Mouse (Mus musculus): ENCODE data around the gene Coq8a. TPM values are rescaled to one million over a fixed set of nuclear protein-coding genes. Genes with fewer than 3 reads are reported as not detected.

Coq8a gene
- total RNA-seq, 2 experiments from 2014 or later, result 8.4 to 22.3 TPM

- ATAC-seq (replicated peaks; ENCODE audit: low FRiP score, low TSS enrichment, poor library complexity, severe bottlenecking), result no peak
Measured at GRCm38 (mm10) chr1:180140970-180141369, 58.4 kb downstream of the Coq8a start.

GRCm38 (mm10) chr1:180139158-180139557, 60.2 kb downstream of the Coq8a start:
- ATAC-seq (replicated peaks; ENCODE audit: low FRiP score, low TSS enrichment, poor library complexity, severe bottlenecking), result no peak

GRCm38 (mm10) chr1:180132187-180132586, 67.2 kb downstream of the Coq8a start:
- no peak for ATAC-seq (replicated peaks; ENCODE audit: low FRiP score, low TSS enrichment, poor library complexity, severe bottlenecking)

DNA sequence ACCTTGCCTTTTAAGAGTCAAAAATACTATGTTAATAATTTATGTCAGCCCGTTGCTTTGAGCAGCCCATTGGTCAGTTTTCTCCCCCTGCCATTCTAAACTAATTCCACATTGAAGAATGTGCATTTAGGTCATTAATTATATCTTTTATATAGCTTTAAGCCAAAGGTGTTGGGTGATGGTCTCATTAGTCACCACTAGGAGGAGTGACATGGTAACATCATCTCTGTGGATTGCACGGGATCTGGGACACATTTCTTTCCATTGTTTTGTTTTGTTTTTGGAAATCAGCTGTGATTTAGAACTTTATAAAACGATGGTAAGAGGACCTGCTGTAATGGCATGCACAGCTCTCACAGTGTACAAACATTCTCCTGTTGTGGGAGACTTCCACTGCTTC, 68.0 kb downstream of the Coq8a start:
- ATAC-seq (replicated peaks; ENCODE audit: low FRiP score, low TSS enrichment, poor library complexity, severe bottlenecking), result 0 out of 2 replicates have a peak, but pooled peaks have one; percentile 61

DNA sequence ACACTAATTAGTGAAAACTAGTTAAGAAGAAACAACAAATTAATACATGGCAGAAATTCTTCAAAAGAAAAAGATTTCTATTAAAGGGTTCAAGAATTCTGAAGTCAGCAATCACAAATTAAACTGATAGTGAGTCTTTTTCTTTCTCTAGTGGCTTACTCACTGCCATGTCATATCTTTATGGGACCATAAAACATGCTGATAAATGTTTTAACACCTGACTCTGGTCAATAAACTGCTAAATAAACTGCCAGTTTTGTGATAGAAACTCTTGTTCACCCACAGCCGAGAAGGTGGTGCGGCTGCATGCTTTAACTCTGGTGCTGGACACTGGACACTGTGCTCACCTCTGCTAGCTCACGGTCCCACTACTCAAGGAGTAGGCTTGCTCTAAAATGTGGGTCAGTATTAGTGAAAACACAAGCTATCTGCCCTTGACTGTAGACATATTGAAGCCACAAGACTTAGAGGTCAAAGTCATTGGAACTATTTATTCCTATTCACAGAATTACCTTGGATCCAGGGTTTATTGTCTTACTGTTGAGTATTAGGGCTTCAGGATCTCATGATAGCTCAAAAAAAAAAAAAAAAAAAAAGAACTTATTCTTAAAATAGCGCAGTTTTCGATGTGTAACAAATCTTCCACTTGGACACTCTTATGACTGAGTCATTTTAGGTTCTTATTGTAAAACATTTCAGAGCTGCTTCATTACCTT, 71.2 kb downstream of the Coq8a start:
- no peak for ATAC-seq (replicated peaks; ENCODE audit: low FRiP score, low TSS enrichment, poor library complexity, severe bottlenecking)

GRCm38 (mm10) chr1:180118233-180118632, 81.2 kb downstream of the Coq8a start:
- no peak for ATAC-seq (replicated peaks; ENCODE audit: low FRiP score, low TSS enrichment, poor library complexity, severe bottlenecking)

- ATAC-seq (replicated peaks; ENCODE audit: low FRiP score, low TSS enrichment, poor library complexity, severe bottlenecking), result peak; percentile 63; the same call in 1 of the 2 replicates
Measured at GRCm38 (mm10) chr1:180116525-180116924, 82.9 kb downstream of the Coq8a start.

Other genes with a start within 250 kb of the Coq8a start
- gene Cdc42bpa, start 239.1 kb downstream of the Coq8a start, total RNA-seq (2014; fragmentation: Nextera tagmentation), result 34.5 and 34.6 TPM in 2 replicates
- gene Cdc42bpa, start 239.1 kb downstream of the Coq8a start, total RNA-seq (2017), result 25.1 and 29.7 TPM in 2 replicates
- 75.6 and 93.3 TPM in 2 replicates for gene Psen2, start 63.8 kb upstream of the Coq8a start, total RNA-seq (2014; fragmentation: Nextera tagmentation)
- gene Psen2, start 63.8 kb upstream of the Coq8a start, total RNA-seq (2017), result 39.5 and 66.4 TPM in 2 replicates
- 11.5 and 12.9 TPM in 2 replicates for gene Itpkb, start 130.9 kb upstream of the Coq8a start, total RNA-seq (2014; fragmentation: Nextera tagmentation)
- 6.1 and 6.3 TPM in 2 replicates for gene Itpkb, start 130.9 kb upstream of the Coq8a start, total RNA-seq (2017)

Data from megakaryocyte-erythroid progenitor cell, adult 5-6 weeks (primary cell).